Mouse (Mus musculus): ENCODE measurements at regions not wholly inside any gene's neighbourhood (a gene's known extent, or its start where the extent isn't known, plus 50 kb on each side); places are given as distances from the start of the nearest gene placed in this dataset.

GRCm38 (mm10) chr12:10445738-10446137 lies 55.2 kb downstream of the Rdh14 start:
- no peaks in the 10 kb centered on the region for H3K36me3 ChIP-seq (ENCODE audit: control insufficient read depth, insufficient read depth, low read length)
- no peaks in the 10 kb centered on the region for H3K27me3 ChIP-seq (ENCODE audit: control insufficient read depth, insufficient read depth, low read length)
- no peak for DNase-seq (ENCODE audit: low read depth in 1 of 2, low spot score in 2 of 2)
- no peak overlapping the region for H3K4me3 ChIP-seq (ENCODE audit: extremely low read depth, insufficient read depth, insufficient read length)
- TF ChIP-seq CTCF (IDR thresholded peaks at IDR 0.05; ENCODE audit: extremely low read depth, insufficient read depth, insufficient read length, insufficient replicate concordance): no peak
- TF ChIP-seq POLR2A (IDR thresholded peaks at IDR 0.05; ENCODE audit: low read depth, low read length): no peak
- no peaks in the 10 kb centered on the region for H3K4me1 ChIP-seq (ENCODE audit: control insufficient read depth, insufficient read depth, insufficient read length)
- no peak overlapping the region for H3K27ac ChIP-seq (ENCODE audit: insufficient read depth, low read length)
- WGBS: 89% methylated on average over 1 of the region's 1 CpGs

GRCm38 (mm10) chr12:10457960-10458655 lies 67.5 kb downstream of the Rdh14 start:
- no peak for DNase-seq (ENCODE audit: low read depth in 1 of 2, low spot score in 2 of 2)
- Histone ChIP-seq H3K4me3 (ENCODE audit: extremely low read depth, insufficient read depth, insufficient read length) (no peak overlapping the region), H3K27ac (ENCODE audit: insufficient read depth, low read length) (no peak overlapping the region), H3K27me3 (ENCODE audit: control insufficient read depth, insufficient read depth, low read length) (no peaks in the 10 kb centered on the region), H3K4me1 (ENCODE audit: control insufficient read depth, insufficient read depth, insufficient read length) (no peaks in the 10 kb centered on the region), H3K36me3 (ENCODE audit: control insufficient read depth, insufficient read depth, low read length) (no peaks in the 10 kb centered on the region)
- no peak for TF ChIP-seq CTCF (IDR thresholded peaks at IDR 0.05; ENCODE audit: extremely low read depth, insufficient read depth, insufficient read length, insufficient replicate concordance)
- TF ChIP-seq POLR2A (IDR thresholded peaks at IDR 0.05; ENCODE audit: low read depth, low read length): no peak
- WGBS: 63% methylated on average over 1 of the region's 1 CpGs

GRCm38 (mm10) chr12:10461796-10462195 lies 71.2 kb downstream of the Rdh14 start:
- H3K4me3 ChIP-seq (ENCODE audit: extremely low read depth, insufficient read depth, insufficient read length): no peak overlapping the region
- no peaks in the 10 kb centered on the region for H3K36me3 ChIP-seq (ENCODE audit: control insufficient read depth, insufficient read depth, low read length)
- DNase-seq (ENCODE audit: low read depth in 1 of 2, low spot score in 2 of 2): no peak
- H3K4me1 ChIP-seq (ENCODE audit: control insufficient read depth, insufficient read depth, insufficient read length): no peaks in the 10 kb centered on the region
- no peak overlapping the region for H3K27ac ChIP-seq (ENCODE audit: insufficient read depth, low read length)
- WGBS: 80% methylated on average over 7 of the region's 7 CpGs
- TF ChIP-seq CTCF (IDR thresholded peaks at IDR 0.05; ENCODE audit: extremely low read depth, insufficient read depth, insufficient read length, insufficient replicate concordance) (no peak), POLR2A (IDR thresholded peaks at IDR 0.05; ENCODE audit: low read depth, low read length) (no peak)
- H3K27me3 ChIP-seq (ENCODE audit: control insufficient read depth, insufficient read depth, low read length): no peaks in the 10 kb centered on the region

GRCm38 (mm10) chr12:10462956-10463355 lies 72.4 kb downstream of the Rdh14 start:
- DNase-seq (ENCODE audit: low read depth in 1 of 2, low spot score in 2 of 2): no peak
- Histone ChIP-seq H3K27me3 (ENCODE audit: control insufficient read depth, insufficient read depth, low read length) (no peaks in the 10 kb centered on the region), H3K4me3 (ENCODE audit: extremely low read depth, insufficient read depth, insufficient read length) (no peak overlapping the region), H3K36me3 (ENCODE audit: control insufficient read depth, insufficient read depth, low read length) (no peaks in the 10 kb centered on the region), H3K27ac (ENCODE audit: insufficient read depth, low read length) (no peak overlapping the region), H3K4me1 (ENCODE audit: control insufficient read depth, insufficient read depth, insufficient read length) (no peaks in the 10 kb centered on the region)
- TF ChIP-seq CTCF (IDR thresholded peaks at IDR 0.05; ENCODE audit: extremely low read depth, insufficient read depth, insufficient read length, insufficient replicate concordance) (no peak), POLR2A (IDR thresholded peaks at IDR 0.05; ENCODE audit: low read depth, low read length) (no peak)
- WGBS: 53% methylated on average over 3 of the region's 3 CpGs

- WGBS: 83% methylated on average over 1 of the region's 1 CpGs
- no peak for DNase-seq (ENCODE audit: low read depth in 1 of 2, low spot score in 2 of 2)
- Histone ChIP-seq H3K27me3 (ENCODE audit: control insufficient read depth, insufficient read depth, low read length) (no peaks in the 10 kb centered on the region), H3K4me3 (ENCODE audit: extremely low read depth, insufficient read depth, insufficient read length) (no peak overlapping the region), H3K27ac (ENCODE audit: insufficient read depth, low read length) (no peak overlapping the region), H3K36me3 (ENCODE audit: control insufficient read depth, insufficient read depth, low read length) (no peaks in the 10 kb centered on the region), H3K4me1 (ENCODE audit: control insufficient read depth, insufficient read depth, insufficient read length) (no peaks in the 10 kb centered on the region)
- TF ChIP-seq CTCF (IDR thresholded peaks at IDR 0.05; ENCODE audit: extremely low read depth, insufficient read depth, insufficient read length, insufficient replicate concordance) (no peak), POLR2A (IDR thresholded peaks at IDR 0.05; ENCODE audit: low read depth, low read length) (no peak)
Observed at GRCm38 (mm10) chr12:10473986-10474385, 83.4 kb downstream of the Rdh14 start.

- 41% methylated on average over 1 of the region's 1 CpGs for WGBS
- no peak overlapping the region for H3K4me3 ChIP-seq (ENCODE audit: extremely low read depth, insufficient read depth, insufficient read length)
- no peak overlapping the region for H3K27ac ChIP-seq (ENCODE audit: insufficient read depth, low read length)
- no peak for DNase-seq (ENCODE audit: low read depth in 1 of 2, low spot score in 2 of 2)
- H3K4me1 ChIP-seq (ENCODE audit: control insufficient read depth, insufficient read depth, insufficient read length): no peaks in the 10 kb centered on the region
- H3K27me3 ChIP-seq (ENCODE audit: control insufficient read depth, insufficient read depth, low read length): no peaks in the 10 kb centered on the region
- no peaks in the 10 kb centered on the region for H3K36me3 ChIP-seq (ENCODE audit: control insufficient read depth, insufficient read depth, low read length)
- TF ChIP-seq POLR2A (IDR thresholded peaks at IDR 0.05; ENCODE audit: low read depth, low read length): no peak
- no peak for TF ChIP-seq CTCF (IDR thresholded peaks at IDR 0.05; ENCODE audit: extremely low read depth, insufficient read depth, insufficient read length, insufficient replicate concordance)
Observed at GRCm38 (mm10) chr12:10480781-10481180, 90.2 kb downstream of the Rdh14 start.

- TF ChIP-seq POLR2A (IDR thresholded peaks at IDR 0.05; ENCODE audit: low read depth, low read length): no peak
- TF ChIP-seq CTCF (IDR thresholded peaks at IDR 0.05; ENCODE audit: extremely low read depth, insufficient read depth, insufficient read length, insufficient replicate concordance): no peak
- no peaks in the 10 kb centered on the region for H3K36me3 ChIP-seq (ENCODE audit: control insufficient read depth, insufficient read depth, low read length)
- DNase-seq (ENCODE audit: low read depth in 1 of 2, low spot score in 2 of 2): no peak
- H3K4me3 ChIP-seq (ENCODE audit: extremely low read depth, insufficient read depth, insufficient read length): no peak overlapping the region
- no peaks in the 10 kb centered on the region for H3K27me3 ChIP-seq (ENCODE audit: control insufficient read depth, insufficient read depth, low read length)
- WGBS: 74% methylated on average over 4 of the region's 4 CpGs
- H3K27ac ChIP-seq (ENCODE audit: insufficient read depth, low read length): no peak overlapping the region
- H3K4me1 ChIP-seq (ENCODE audit: control insufficient read depth, insufficient read depth, insufficient read length): no peaks in the 10 kb centered on the region
Observed at GRCm38 (mm10) chr12:10482294-10483010, 91.9 kb downstream of the Rdh14 start.
